Mouse (Mus musculus) liver, embryonic 15.5 days (tissue): ENCODE data around the gene Sdccag8. TPM values are rescaled to one million over a fixed set of nuclear protein-coding genes. Genes with fewer than 3 reads are reported as not detected.

Source experiments
- ATAC-seq: fragments of 200-750 bp; cut with Nextera tagmentation; 2 replicates; pipeline ENCODE4 v1.8.0; 2017; ENCODE audit warnings: moderate number of reproducible peaks, mild to moderate bottlenecking, moderate library complexity; ENCODE audit not compliant: insufficient read depth
- H3K27ac ChIP-seq: fragments of 300-500 bp; sonication (generic); replicated peaks from 2 replicates; pipeline ENCODE4 v1.5.1; 2015; ENCODE audit warnings: mild to moderate bottlenecking, inconsistent platforms
- H3K27me3 ChIP-seq: fragments of 300-500 bp; sonication (generic); 2 replicates; pipeline ENCODE4 v1.6.1; 2015; ENCODE audit warnings: mild to moderate bottlenecking, inconsistent platforms
- H3K36me3 ChIP-seq: fragments of 300-500 bp; sonication (generic); replicated peaks from 2 replicates; pipeline ENCODE4 v1.6.1; 2015; ENCODE audit warnings: moderate library complexity, mild to moderate bottlenecking, inconsistent platforms
- H3K4me1 ChIP-seq: fragments of 300-500 bp; sonication (generic); replicated peaks from 2 replicates; pipeline ENCODE4 v1.6.1; 2015; ENCODE audit warnings: inconsistent platforms
- H3K4me2 ChIP-seq: fragments of 300-500 bp; sonication (generic); 2 replicates; pipeline ENCODE4 v1.6.1; 2015; ENCODE audit warnings: moderate library complexity, mild to moderate bottlenecking, inconsistent platforms
- H3K4me3 ChIP-seq: fragments of 300-500 bp; sonication (generic); replicated peaks from 2 replicates; pipeline ENCODE4 v1.5.1; 2015; ENCODE audit warnings: mild to moderate bottlenecking, inconsistent platforms
- H3K9ac ChIP-seq: fragments of 300-500 bp; sonication (generic); 2 replicates; pipeline ENCODE4 v1.6.1; 2015; ENCODE audit warnings: moderate library complexity, mild to moderate bottlenecking, inconsistent platforms
- H3K9me3 ChIP-seq: fragments of 300-500 bp; sonication (generic); replicated peaks from 2 replicates; pipeline ENCODE4 v1.6.1; 2016; ENCODE audit warnings: inconsistent platforms
- WGBS: fragments of 180-500 bp; shearing (Covaris S2); methylation state at CpG from one replicate; pipeline ENCODE4 v1.1.7; 2015; ENCODE audit warnings: mixed read lengths; ENCODE audit not compliant: insufficient replicate concordance; 5-methylcytosine and 5-hydroxymethylcytosine counted together
- polyA plus RNA-seq: library from polyadenylated mRNA; unstranded; fragments of >200 nt; fragmentation: Nextera tagmentation; extraction: Ambion mirVana; gene quantifications from 2 replicates; pipeline ENCODE4 v1.2.1, GENCODE M21; 2015

Gene Sdccag8
- polyA plus RNA-seq, 1 experiment from 2014 or later = 5.0 TPM

- no peaks in the 10 kb centered on the region for H3K4me1 ChIP-seq
- no peak for ATAC-seq
- no peak overlapping the region for H3K4me2 ChIP-seq
- WGBS = 71% methylated on average over 16 of the region's 16 CpGs
- H3K4me3 ChIP-seq = no peak overlapping the region
- no peaks in the 10 kb centered on the region for H3K9me3 ChIP-seq
- no peaks in the 10 kb centered on the region for H3K36me3 ChIP-seq
- H3K27me3 ChIP-seq = no peaks in the 10 kb centered on the region
- H3K27ac ChIP-seq = no peak overlapping the region
- H3K9ac ChIP-seq = no peak overlapping the region
These were observed 156.4 kb downstream of the Sdccag8 start for GRCm38 (mm10) chr1:176970635-176971478.

GRCm38 (mm10) chr1:176971479-176971797 is 157.0 kb downstream of the Sdccag8 start:
- Histone ChIP-seq H3K36me3 (no peaks in the 10 kb centered on the region), H3K9ac (no peak overlapping the region), H3K4me3 (no peak overlapping the region), H3K4me2 (no peak overlapping the region), H3K9me3 (no peaks in the 10 kb centered on the region), H3K27ac (no peak overlapping the region), H3K4me1 (no peaks in the 10 kb centered on the region), H3K27me3 (no peaks in the 10 kb centered on the region)
- 59% methylated on average over 4 of the region's 4 CpGs for WGBS
- no peak for ATAC-seq

GRCm38 (mm10) chr1:176973356-176974088 is 159.1 kb downstream of the Sdccag8 start:
- WGBS = 59% methylated on average over 6 of the region's 6 CpGs
- no peaks in the 10 kb centered on the region for H3K27me3 ChIP-seq
- no peaks in the 10 kb centered on the region for H3K36me3 ChIP-seq
- H3K27ac ChIP-seq = no peak overlapping the region
- ATAC-seq = no peak
- no peaks in the 10 kb centered on the region for H3K4me1 ChIP-seq
- H3K4me2 ChIP-seq = no peak overlapping the region
- H3K4me3 ChIP-seq = no peak overlapping the region
- H3K9ac ChIP-seq = no peak overlapping the region
- no peaks in the 10 kb centered on the region for H3K9me3 ChIP-seq

GRCm38 (mm10) chr1:176979235-176979634 is 164.8 kb downstream of the Sdccag8 start:
- Histone ChIP-seq H3K27ac (no peak overlapping the region), H3K9me3 (no peaks in the 10 kb centered on the region), H3K27me3 (no peaks in the 10 kb centered on the region), H3K4me1 (0 out of 2 replicates have a peak, but pooled peaks cover 2% of the 10 kb centered on the region), H3K9ac (no peak overlapping the region), H3K4me2 (no peak overlapping the region), H3K36me3 (no peaks in the 10 kb centered on the region), H3K4me3 (no peak overlapping the region)
- no peak for ATAC-seq

GRCm38 (mm10) chr1:176980140-176980539 is 165.7 kb downstream of the Sdccag8 start:
- 0 out of 2 replicates have a peak, but pooled peaks cover 2% of the 10 kb centered on the region for H3K4me1 ChIP-seq
- H3K36me3 ChIP-seq = no peaks in the 10 kb centered on the region
- H3K4me3 ChIP-seq = no peak overlapping the region
- 68% methylated on average over 5 of the region's 5 CpGs for WGBS
- H3K27me3 ChIP-seq = no peaks in the 10 kb centered on the region
- no peaks in the 10 kb centered on the region for H3K9me3 ChIP-seq
- no peak overlapping the region for H3K4me2 ChIP-seq
- no peak overlapping the region for H3K27ac ChIP-seq
- ATAC-seq = no peak
- H3K9ac ChIP-seq = no peak overlapping the region

GRCm38 (mm10) chr1:176980801-176981400 is 166.4 kb downstream of the Sdccag8 start:
- H3K4me2 ChIP-seq = no peak overlapping the region
- H3K9me3 ChIP-seq = no peaks in the 10 kb centered on the region
- H3K36me3 ChIP-seq = no peaks in the 10 kb centered on the region
- no peak overlapping the region for H3K4me3 ChIP-seq
- ATAC-seq = no peak
- no peaks in the 10 kb centered on the region for H3K27me3 ChIP-seq
- WGBS = 71% methylated on average over 10 of the region's 10 CpGs
- no peak overlapping the region for H3K9ac ChIP-seq
- H3K4me1 ChIP-seq = 0 out of 2 replicates have a peak, but pooled peaks cover 5% of the 10 kb centered on the region
- H3K27ac ChIP-seq = no peak overlapping the region

- Histone ChIP-seq H3K36me3 (no peaks in the 10 kb centered on the region), H3K4me2 (no peak overlapping the region), H3K9me3 (no peaks in the 10 kb centered on the region), H3K9ac (no peak overlapping the region), H3K27ac (no peak overlapping the region), H3K4me1 (0 out of 2 replicates have a peak, but pooled peaks cover 6% of the 10 kb centered on the region), H3K4me3 (no peak overlapping the region), H3K27me3 (no peaks in the 10 kb centered on the region)
- 85% methylated on average over 2 of the region's 2 CpGs for WGBS
- ATAC-seq = no peak
These were observed 167.1 kb downstream of the Sdccag8 start for GRCm38 (mm10) chr1:176981511-176981910.

- ATAC-seq = no peak
- H3K4me3 ChIP-seq = no peak overlapping the region
- H3K4me1 ChIP-seq = 0 out of 2 replicates have a peak, but pooled peaks cover 6% of the 10 kb centered on the region
- no peaks in the 10 kb centered on the region for H3K9me3 ChIP-seq
- no peak overlapping the region for H3K27ac ChIP-seq
- 80% methylated on average over 8 of the region's 8 CpGs for WGBS
- H3K4me2 ChIP-seq = no peak overlapping the region
- H3K27me3 ChIP-seq = no peaks in the 10 kb centered on the region
- H3K36me3 ChIP-seq = no peaks in the 10 kb centered on the region
- H3K9ac ChIP-seq = no peak overlapping the region
These were observed 168.2 kb downstream of the Sdccag8 start for GRCm38 (mm10) chr1:176982671-176983070.

- Histone ChIP-seq H3K27ac (no peak overlapping the region), H3K36me3 (no peaks in the 10 kb centered on the region), H3K27me3 (no peaks in the 10 kb centered on the region), H3K4me2 (no peak overlapping the region), H3K4me3 (no peak overlapping the region), H3K9ac (no peak overlapping the region), H3K9me3 (no peaks in the 10 kb centered on the region), H3K4me1 (0 out of 2 replicates have a peak, but pooled peaks cover 6% of the 10 kb centered on the region)
- no peak for ATAC-seq
- 63% methylated on average over 6 of the region's 6 CpGs for WGBS
These were observed 171.2 kb downstream of the Sdccag8 start for GRCm38 (mm10) chr1:176985691-176986090.

GRCm38 (mm10) chr1:176986275-176986674 is 171.8 kb downstream of the Sdccag8 start:
- Histone ChIP-seq H3K4me3 (no peak overlapping the region), H3K4me1 (0 out of 2 replicates have a peak, but pooled peaks cover 6% of the 10 kb centered on the region), H3K27ac (no peak overlapping the region), H3K27me3 (no peaks in the 10 kb centered on the region), H3K4me2 (no peak overlapping the region), H3K36me3 (no peaks in the 10 kb centered on the region), H3K9me3 (no peaks in the 10 kb centered on the region), H3K9ac (no peak overlapping the region)
- ATAC-seq = no peak
- WGBS = 23% methylated on average over 6 of the region's 6 CpGs
